Mouse (Mus musculus) E14TG2a.4 (cell line): ENCODE results near the gene Gm28047.

Experiments
- H3K27me3 ChIP-seq: 2 replicates; pipeline ENCODE4 v1.6.1; 2014; ENCODE audit warnings: low read length, control low read depth; ENCODE audit not compliant: insufficient read depth
- H3K36me3 ChIP-seq: 2 replicates; pipeline ENCODE4 v1.6.1; 2014; ENCODE audit warnings: low read length, control low read depth; ENCODE audit not compliant: insufficient read depth
- H3K4me1 ChIP-seq: replicated peaks from 2 replicates; pipeline ENCODE4 v1.6.1; 2014; ENCODE audit warnings: low read depth, low read length, control low read depth
- H3K4me3 ChIP-seq: replicated peaks from 2 replicates; pipeline ENCODE4 v1.5.1; 2014; ENCODE audit warnings: mild to moderate bottlenecking, low read length
- H3K9me3 ChIP-seq: 2 replicates; pipeline ENCODE4 v1.6.1; 2014; ENCODE audit warnings: low read length, control low read depth
- CTCF ChIP-seq: conservative IDR thresholded peaks from 2 replicates; pipeline ENCODE4 v1.5.1; 2014; ENCODE audit warnings: low read length
- NANOG ChIP-seq: IDR thresholded peaks from 2 replicates; pipeline ENCODE4 v1.6.1; 2014; ENCODE audit warnings: borderline replicate concordance, low read length, mixed read lengths
- POU5F1 ChIP-seq: IDR thresholded peaks from 2 replicates; pipeline ENCODE4 v1.6.1; 2014; ENCODE audit warnings: low read length, borderline replicate concordance

Gm28047 gene

DNA sequence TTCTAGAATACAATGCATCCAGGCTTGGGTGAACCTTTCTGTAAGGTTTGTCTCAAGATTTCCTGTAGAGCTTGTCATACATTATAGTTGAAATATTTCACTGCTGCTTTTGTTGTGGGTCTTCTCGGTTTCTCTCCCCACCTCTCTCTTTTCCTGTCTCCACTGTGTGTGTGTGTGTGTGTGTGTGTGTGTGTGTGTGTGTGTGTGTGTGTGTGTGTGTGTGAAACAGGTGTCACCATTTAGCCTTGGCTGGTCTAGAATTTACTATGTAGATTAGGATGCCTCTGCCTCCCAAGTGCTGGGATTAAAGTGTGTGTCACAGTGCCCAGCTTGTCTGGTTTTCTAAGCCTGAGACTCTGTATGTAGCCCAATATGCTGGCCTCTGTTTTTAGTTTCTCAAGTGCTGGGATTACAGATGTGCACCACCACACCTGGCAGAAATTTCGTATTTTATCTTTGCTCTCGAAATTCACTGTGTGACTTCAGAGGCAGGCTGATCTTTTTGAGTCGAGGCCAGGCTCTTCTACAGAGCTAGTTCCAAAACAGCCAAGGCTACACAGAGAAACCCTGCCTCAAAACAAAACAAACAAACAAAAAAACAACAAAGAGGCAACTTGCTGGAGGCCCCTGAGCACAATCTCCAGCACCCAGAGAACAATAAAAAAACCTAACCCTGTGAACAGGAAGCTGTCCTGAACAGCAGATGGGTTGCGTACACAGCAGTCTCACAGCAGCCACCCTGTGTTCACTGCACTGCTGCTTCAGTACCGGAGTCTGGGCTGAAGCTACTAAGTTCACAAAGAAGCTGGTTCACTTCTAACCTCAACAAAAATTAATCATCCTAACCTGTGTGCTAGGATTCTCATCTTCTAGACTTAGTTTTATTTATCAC lies 98.5 kb downstream of the Gm28047 start:
- no peak for TF ChIP-seq POU5F1

DNA sequence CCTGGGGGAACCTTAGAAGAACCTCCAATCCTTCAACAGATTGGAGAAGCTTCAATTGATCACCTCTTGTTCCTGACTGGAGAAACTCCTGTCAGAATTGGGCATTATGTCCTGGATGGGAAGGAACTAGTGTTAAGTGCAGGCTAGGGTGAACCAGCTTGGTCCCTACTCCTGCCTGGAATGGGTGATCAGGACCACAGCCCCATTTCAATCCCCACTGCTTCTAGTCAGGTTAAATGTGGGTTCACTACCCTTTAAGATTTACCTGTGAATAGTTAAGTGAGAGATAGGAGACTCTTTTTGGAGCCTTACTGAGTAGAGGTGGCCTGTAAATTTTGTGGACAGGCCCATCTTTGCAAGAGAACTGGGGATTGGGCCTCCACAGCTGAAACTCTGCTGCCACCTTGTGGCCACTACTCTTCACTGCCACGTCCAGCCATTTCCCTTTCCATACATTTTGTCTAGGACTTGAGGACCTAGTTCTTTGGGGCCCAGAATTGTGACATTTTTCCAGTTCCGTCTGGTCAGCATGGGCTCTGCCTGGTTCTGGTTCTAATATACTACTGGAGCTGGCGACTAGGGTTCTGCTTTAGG lies 99.9 kb downstream of the Gm28047 start, which contains the start of gene Npff:
Npff (minus strand) TSS at position 51 of the 594 bp plus-strand sequence.
- Histone ChIP-seq H3K4me1 (peaks cover 35% of the 10 kb centered on the region), H3K36me3 (peaks cover 86% of the 10 kb centered on the region), H3K4me3 (no peak within 1 kb of the TSS), H3K27me3 (no peaks in the 10 kb centered on the region), H3K9me3 (no peaks in the 10 kb centered on the region)
- TF ChIP-seq NANOG (no peak), CTCF (peak; percentile 96), POU5F1 (no peak)

More for the DNA sequence above, 98.5 kb downstream of the Gm28047 start:
- no peaks in the 10 kb centered on the region for H3K9me3 ChIP-seq
- peaks cover 21% of the 10 kb centered on the region for H3K4me1 ChIP-seq
- no peak overlapping the region for H3K4me3 ChIP-seq
- peaks cover 84% of the 10 kb centered on the region for H3K36me3 ChIP-seq
- no peaks in the 10 kb centered on the region for H3K27me3 ChIP-seq

DNA sequence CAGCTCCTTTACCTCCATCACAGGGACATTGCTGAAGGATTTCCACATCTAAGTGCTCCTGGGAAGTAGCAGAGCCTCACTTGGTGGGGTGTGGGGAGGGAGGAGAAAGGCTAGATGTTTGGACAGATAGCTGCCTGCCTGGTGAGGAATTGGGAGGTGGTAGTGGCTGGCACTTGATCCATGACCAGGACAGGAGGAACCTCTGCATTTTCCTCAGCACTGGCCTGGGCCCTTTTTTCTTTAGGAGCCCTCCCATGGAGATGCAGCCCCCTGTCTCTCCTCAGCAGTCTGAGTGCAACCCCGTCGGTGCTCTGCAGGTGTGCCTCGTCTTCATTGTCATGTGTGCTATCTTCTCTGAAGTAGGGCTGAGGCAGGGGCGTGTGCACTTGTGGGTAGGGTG lies 103.4 kb downstream of the Gm28047 start:
- peaks cover 52% of the 10 kb centered on the region for H3K4me1 ChIP-seq
- TF ChIP-seq CTCF (no peak), POU5F1 (no peak), NANOG (no peak)
- H3K36me3 ChIP-seq: peaks cover 65% of the 10 kb centered on the region
- no peaks in the 10 kb centered on the region for H3K9me3 ChIP-seq
- H3K4me3 ChIP-seq: no peak overlapping the region
- H3K27me3 ChIP-seq: no peaks in the 10 kb centered on the region

DNA sequence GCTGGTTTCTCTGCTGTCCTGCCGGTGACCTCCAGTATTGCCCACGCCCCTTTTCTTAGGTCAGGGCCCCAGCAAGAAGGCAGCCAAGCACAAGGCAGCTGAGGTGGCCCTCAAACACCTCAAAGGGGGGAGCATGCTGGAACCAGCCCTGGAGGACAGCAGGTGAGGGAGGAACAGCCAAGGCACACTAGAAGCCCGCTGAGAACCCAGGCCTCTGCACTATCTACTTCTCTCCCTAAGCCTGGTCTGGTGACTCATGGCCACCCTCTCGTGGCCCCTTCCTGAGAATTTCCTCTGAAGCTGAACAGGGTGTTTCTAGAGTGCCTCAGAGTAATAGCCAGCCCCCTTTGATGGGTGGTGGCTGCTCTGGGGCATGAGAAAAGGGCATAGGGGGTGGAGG lies 104.5 kb downstream of the Gm28047 start:
- TF ChIP-seq NANOG: no peak
- no peak for TF ChIP-seq CTCF
- no peak for TF ChIP-seq POU5F1

DNA sequence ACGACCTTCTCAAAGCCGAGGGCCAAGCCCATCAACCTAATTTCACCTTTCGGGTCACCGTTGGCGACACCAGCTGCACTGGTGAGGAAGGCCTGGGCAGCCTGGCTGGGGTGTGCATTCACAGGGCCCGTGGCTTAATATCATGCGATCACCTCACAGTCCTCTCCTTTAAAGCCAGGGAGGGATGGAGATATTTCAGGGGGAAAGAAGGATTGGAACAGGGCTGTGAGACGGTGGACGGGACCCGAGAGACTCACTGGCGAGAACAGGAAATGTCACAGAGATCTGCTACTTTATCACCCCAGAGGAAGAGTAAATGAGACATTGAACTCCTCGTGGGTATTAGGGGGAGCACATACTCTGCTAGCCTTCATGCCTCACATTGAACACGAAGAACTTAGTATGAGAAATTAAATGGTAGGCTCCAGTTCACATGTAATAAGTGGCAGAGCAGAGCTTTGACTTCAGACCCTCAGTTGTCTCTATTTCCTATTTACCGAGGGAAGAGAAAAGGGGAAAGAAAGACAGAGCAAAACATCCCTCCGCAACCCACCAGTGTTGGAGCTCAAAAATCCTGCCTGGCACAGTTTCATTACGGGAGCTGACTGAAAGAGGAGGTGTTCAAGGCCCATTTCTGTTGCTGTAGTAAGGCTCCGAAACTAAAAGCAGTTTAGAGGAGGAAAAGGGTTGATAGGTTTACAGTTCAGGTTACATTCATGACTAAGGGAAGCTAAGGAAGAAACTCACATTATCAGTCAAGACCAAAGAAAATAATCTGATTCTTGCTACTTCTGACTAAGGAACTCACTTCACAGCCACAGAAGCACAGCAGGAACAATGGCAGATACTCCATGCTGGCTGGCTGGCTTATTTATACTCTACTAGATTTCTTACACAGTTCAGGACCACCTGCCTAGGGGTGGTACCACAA lies 105.4 kb downstream of the Gm28047 start:
- Histone ChIP-seq H3K4me1 (peaks cover 65% of the 10 kb centered on the region), H3K4me3 (peak overlapping the region; percentile 86), H3K9me3 (no peaks in the 10 kb centered on the region), H3K36me3 (peaks cover 49% of the 10 kb centered on the region), H3K27me3 (no peaks in the 10 kb centered on the region)
- no peak for TF ChIP-seq CTCF
- TF ChIP-seq POU5F1: no peak
- TF ChIP-seq NANOG: no peak

More for the DNA sequence above, 104.5 kb downstream of the Gm28047 start:
- Histone ChIP-seq H3K36me3 (peaks cover 58% of the 10 kb centered on the region), H3K27me3 (no peaks in the 10 kb centered on the region), H3K9me3 (no peaks in the 10 kb centered on the region), H3K4me1 (peaks cover 62% of the 10 kb centered on the region), H3K4me3 (peak overlapping the region; percentile 26)

DNA sequence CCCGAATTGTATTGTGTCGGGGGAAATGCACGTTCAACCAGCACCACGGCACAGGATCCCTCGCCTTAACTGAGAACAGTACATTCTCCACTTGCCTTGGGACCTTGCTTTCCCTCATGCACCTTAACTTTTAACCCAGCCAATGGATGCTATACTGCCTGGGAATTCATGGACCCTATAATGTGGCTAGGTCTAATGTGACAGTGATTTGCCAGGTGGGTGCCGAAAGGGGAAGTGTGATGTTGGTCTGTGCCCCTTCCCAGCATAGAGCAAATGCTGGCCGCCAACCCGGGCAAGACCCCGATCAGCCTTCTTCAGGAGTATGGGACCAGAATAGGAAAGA lies 106.0 kb downstream of the Gm28047 start:
- Histone ChIP-seq H3K9me3 (no peaks in the 10 kb centered on the region), H3K4me1 (peaks cover 59% of the 10 kb centered on the region), H3K27me3 (no peaks in the 10 kb centered on the region), H3K4me3 (peak overlapping the region; percentile 86), H3K36me3 (peaks cover 43% of the 10 kb centered on the region)
- TF ChIP-seq CTCF (no peak), NANOG (no peak), POU5F1 (no peak)

DNA sequence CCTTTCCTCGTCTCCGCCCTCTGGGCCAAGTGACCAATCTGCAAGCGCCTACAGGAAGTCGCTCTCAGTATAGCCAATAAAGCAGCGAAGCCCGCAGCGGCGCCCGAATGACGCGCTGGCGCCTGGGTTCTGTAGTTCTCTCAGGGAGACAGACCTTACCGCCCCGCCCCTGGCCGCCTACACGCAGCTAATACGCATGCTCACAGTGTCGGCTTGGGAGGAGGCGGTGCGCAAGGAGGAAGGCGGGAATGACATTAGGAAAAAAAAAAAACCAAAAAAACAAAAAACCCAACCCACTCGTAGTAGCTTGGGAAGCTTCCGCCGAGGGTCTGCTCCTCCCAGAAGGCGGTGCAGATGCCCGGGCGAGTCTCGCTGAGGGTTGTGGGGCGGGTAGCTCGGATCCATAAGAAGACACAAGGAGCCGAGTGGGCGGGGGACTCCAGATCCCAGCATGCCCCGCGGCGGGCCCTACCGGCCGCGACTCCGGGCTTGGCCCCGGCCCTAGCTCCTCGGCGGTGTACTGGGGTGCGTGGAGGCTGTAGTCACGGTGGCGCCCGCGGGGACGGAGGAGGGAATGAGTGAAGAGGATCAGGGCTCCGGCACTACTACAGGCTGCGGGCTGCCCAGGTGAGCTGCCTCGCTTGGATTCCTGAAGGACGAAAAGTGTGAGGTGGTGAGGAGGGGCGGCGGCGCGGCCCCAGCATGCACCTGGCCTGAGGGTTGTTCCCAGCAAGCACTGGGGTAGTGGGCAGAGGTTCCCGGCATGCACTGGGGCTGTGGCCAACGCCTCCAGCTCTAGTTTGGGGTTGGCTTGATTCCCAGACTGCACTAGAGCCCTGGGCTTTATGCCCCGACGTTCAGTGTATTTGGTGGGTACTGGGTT lies 106.7 kb downstream of the Gm28047 start, which contains the start of gene Tarbp2:
Tarbp2 (plus strand) TSS at position 217 of the 883 bp plus-strand sequence.
- H3K36me3 ChIP-seq: peaks cover 38% of the 10 kb centered on the region
- H3K9me3 ChIP-seq: no peaks in the 10 kb centered on the region
- no peaks in the 10 kb centered on the region for H3K27me3 ChIP-seq
- H3K4me3 ChIP-seq: peak within 1 kb of the TSS; percentile 86
- H3K4me1 ChIP-seq: peaks cover 58% of the 10 kb centered on the region
- no peak for TF ChIP-seq NANOG
- no peak for TF ChIP-seq POU5F1
- TF ChIP-seq CTCF: no peak

DNA sequence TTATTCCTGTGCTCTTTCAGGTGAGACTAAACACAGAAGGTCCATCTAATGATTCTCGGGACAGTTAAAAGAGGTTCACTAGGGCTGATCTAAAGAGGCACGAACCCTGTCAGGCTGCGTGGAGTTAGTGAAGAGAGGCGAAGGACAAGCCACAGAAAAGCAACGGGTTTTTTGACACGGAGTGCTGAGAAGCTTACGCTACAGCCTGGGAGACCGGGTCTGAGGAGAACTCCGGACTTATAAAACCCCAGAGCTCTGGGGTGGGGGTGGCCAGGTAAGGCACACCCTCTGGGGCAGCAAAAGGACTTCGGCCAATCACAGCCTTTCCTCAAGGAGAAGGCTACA lies 107.3 kb downstream of the Gm28047 start:
- Histone ChIP-seq H3K9me3 (no peaks in the 10 kb centered on the region), H3K4me3 (peak overlapping the region; percentile 86), H3K27me3 (no peaks in the 10 kb centered on the region), H3K36me3 (peaks cover 33% of the 10 kb centered on the region), H3K4me1 (peaks cover 62% of the 10 kb centered on the region)
- TF ChIP-seq POU5F1 (no peak), NANOG (no peak), CTCF (no peak)
